Mouse (Mus musculus) adipocyte (in vitro differentiated cells): ENCODE results near the gene Zfp523.

Experiments used
- DNase-seq: peaks from one replicate; pipeline ENCODE4 v3.0.0-alpha.2; 2016; ENCODE audit warnings: low spot score

Gene Zfp523

DNA sequence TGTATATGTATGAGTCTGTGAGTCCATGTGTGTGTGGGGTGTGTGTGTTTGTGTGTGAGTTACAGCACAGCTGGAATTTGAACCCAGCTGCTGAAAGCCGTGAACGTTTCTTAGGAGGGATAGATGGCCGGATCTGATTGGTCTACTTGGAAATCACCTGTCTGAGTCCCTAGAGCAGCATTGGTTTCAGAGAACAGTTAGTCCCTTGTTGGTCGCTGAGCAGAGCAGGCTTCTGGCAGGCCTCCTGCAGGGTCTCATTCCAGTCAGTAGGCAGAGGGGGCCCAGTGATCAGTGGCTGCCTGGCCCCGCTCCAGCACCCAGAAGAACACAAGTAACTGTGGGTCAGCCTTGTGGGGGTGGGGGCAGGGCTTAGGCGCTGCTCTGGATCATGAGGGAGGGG, 67.8 kb downstream of the Zfp523 start:
- DNase-seq: no peak

GRCm38 (mm10) chr17:28246640-28247039, 69.7 kb downstream of the Zfp523 start:
- DNase-seq: no peak

DNA sequence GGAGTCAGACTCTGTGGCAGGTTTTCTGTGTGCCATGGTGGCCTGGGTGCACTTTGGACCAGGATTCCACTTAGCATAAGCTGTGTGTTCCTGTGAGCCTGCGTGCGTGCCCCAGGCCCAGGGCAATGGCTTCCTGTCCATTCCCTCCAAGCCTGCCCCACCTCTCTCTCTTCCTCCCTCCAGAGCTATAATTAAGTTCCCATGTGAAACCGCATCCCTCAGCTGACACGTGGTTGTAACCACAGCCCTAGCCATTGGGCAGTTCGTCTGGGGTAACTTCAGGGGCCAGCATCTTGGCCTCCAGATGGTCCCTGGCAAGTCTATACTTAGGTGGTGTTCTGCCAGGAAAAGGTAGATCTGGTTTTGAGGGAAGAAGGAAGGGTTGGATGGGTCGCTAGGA, 70.7 kb downstream of the Zfp523 start:
- no peak for DNase-seq

DNA sequence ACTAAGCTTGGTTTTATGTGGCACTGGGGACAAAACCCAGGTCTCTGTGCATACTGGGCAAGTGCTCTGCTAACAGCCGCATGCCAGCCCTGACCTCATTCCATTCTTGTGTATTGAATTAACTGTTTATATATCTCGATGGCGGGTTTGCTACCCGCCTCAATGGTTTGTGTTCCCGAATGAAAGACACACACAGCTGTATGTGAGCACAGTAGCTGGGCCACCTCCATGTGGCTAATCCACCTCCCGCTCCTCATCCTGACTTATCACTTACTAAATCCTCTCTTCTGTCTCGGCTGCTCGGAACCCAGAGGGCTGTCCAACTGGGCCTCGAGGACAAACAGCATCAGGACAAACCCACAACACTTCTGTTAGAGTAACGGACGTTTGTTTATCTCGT, 72.1 kb downstream of the Zfp523 start:
- DNase-seq: no peak

GRCm38 (mm10) chr17:28251579-28252280, 74.8 kb downstream of the Zfp523 start:
- DNase-seq: no peak

- DNase-seq: peak; percentile 39
Observed at GRCm38 (mm10) chr17:28252281-28252648, 75.3 kb downstream of the Zfp523 start.

DNA sequence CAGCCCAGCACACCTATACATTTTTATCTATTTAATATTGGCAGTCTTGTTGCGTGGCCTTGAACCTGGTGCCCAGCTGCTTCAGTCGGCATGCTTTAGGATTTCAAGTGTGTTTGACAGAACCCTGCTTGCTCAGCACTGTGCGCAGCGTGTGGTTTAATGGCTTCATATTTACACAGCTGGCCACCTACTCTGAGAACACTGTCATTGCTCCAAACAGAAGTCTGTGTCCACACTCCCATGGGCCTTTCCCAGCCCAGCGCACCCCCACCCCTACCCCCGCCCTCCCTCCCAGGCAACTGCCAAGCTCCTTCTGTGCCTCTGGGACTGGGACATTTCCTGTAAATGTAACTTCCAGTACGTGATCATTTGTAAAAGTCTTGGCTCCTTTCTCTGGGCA, 76.3 kb downstream of the Zfp523 start:
- peak; percentile 75 for DNase-seq

DNA sequence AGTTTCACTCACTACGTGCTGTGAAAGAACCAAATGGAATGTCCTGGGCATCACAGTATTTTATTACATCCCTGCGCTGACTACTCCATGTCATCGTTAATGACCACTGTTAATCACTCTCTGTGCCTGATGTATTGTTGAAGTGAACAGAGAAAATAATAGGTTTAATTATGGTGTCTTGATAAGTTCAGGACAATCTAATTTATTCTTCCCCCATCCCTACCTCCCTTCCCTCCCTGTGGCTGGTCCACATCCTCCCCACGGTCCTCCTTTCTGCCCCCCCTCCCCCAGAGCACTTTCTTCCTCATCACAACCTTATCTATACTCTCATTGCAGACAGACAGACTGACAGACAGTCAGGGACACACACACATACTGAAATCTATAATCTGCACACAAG, 77.9 kb downstream of the Zfp523 start:
- no peak for DNase-seq
